In genomic region chr1:137141879-137142570, GRCm38 (mm10) we compare ENCODE assay signal across 12 mouse cellular contexts.
DNase-seq lines count a peak whose midpoint lies in the region; ATAC-seq and TF ChIP-seq lines count a peak whose summit lies in the region.
"Had no signal": no experiment of that assay in that cellular context is flagged by ENCODE, and none has a peak within 500 bp of the region (broad histone marks: within the 10 kb centered on the region; RNA-seq: fewer than 3 reads in every experiment).

No protein-coding gene starts in this region.

- H3K27ac ChIP-seq in lung, embryonic 14.5 days (ENCODE audit: low read depth), result no peak overlapping the region
- H3K27ac ChIP-seq in kidney, embryonic 16.5 days (ENCODE audit: low read length), result no peak overlapping the region

- 36% methylated on average over 13 of the region's 13 CpGs for WGBS in lung, embryonic 14.5 days
- WGBS in kidney, embryonic 16.5 days, result 6% methylated on average over 13 of the region's 13 CpGs

- H3K9me3 ChIP-seq in lung, embryonic 14.5 days (ENCODE audit: low read depth, low read length), result no peaks in the 10 kb centered on the region
- H3K9me3 ChIP-seq in kidney, embryonic 16.5 days (ENCODE audit: low read length), result no peaks in the 10 kb centered on the region

- no peak overlapping the region for H3K4me2 ChIP-seq in lung, embryonic 14.5 days
- peak overlapping the region; percentile 46 for H3K4me2 ChIP-seq in kidney, embryonic 16.5 days (replicated peaks; ENCODE audit: low read depth, low read length)

- no peaks in the 10 kb centered on the region for H3K27me3 ChIP-seq in lung, embryonic 14.5 days (ENCODE audit: insufficient read depth, low read length)
- peaks cover 3% of the 10 kb centered on the region; the same call in 1 of the 2 replicates for H3K27me3 ChIP-seq in kidney, embryonic 16.5 days (ENCODE audit: insufficient read depth, low read length)
- H3K27me3 ChIP-seq: Patski had no signal

- no peak overlapping the region for H3K4me3 ChIP-seq in lung, embryonic 14.5 days (ENCODE audit: low read depth, low read length)
- peak overlapping the region; percentile 16; the same call in 1 of the 2 replicates for H3K4me3 ChIP-seq in kidney, embryonic 16.5 days (ENCODE audit: low read length)

- H3K4me1 ChIP-seq in lung, embryonic 14.5 days (ENCODE audit: insufficient read depth), result no peaks in the 10 kb centered on the region
- H3K4me1 ChIP-seq in kidney, embryonic 16.5 days (ENCODE audit: insufficient read depth, low read length), result peaks cover 7% of the 10 kb centered on the region

- H3K36me3 ChIP-seq in lung, embryonic 14.5 days (ENCODE audit: insufficient read depth), result no peaks in the 10 kb centered on the region
- H3K36me3 ChIP-seq in kidney, embryonic 16.5 days (ENCODE audit: insufficient read depth, low read length), result no peaks in the 10 kb centered on the region

- ATAC-seq in lung, embryonic 14.5 days (ENCODE audit: insufficient read depth), result no peak
- ATAC-seq in kidney, embryonic 16.5 days (ENCODE audit: low FRiP score, low TSS enrichment), result peak; percentile 89; the same call in 1 of the 2 replicates
- ATAC-seq in erythroid progenitor cell, adult 5-6 weeks (replicated peaks; ENCODE audit: low FRiP score, poor library complexity, severe bottlenecking), result no peak
- ATAC-seq: Patski had no signal

- no peak overlapping the region for H3K9ac ChIP-seq in lung, embryonic 14.5 days
- H3K9ac ChIP-seq in kidney, embryonic 16.5 days (replicated peaks; ENCODE audit: low read length), result no peak overlapping the region

- no peak for TF ChIP-seq CTCF in lung, embryonic 14.5 days (IDR thresholded peaks at IDR 0.05; ENCODE audit: low read depth)

- peak; percentile 15 for DNase-seq in embryo, embryonic 10.5 days (ENCODE audit: low spot score)
- DNase-seq in embryo, embryonic 11 days, result no peak
- peak; percentile 23 for DNase-seq in lung, embryonic 14.5 days
- DNase-seq in lung, postnatal 10 days, result no peak
- DNase-seq in ovary, postnatal 14 days (ENCODE audit: low spot score), result peak; percentile 15
- DNase-seq in adrenal gland, adult 18-20 months (ENCODE audit: low spot score in 2 of 2), result no peak
- DNase-seq: cerebellum, adult 11-12 months; lung, adult 18-20 months; thymus, postnatal 25 days had no signal

Comparison
In these comparisons a context has a peak if more than half of its experiments do, and no peak if none do; other contexts are left out.
1. DNase-seq: peak in embryo, embryonic 10.5 days (single experiment), lung, embryonic 14.5 days (single experiment) and ovary, postnatal 14 days (single experiment); none in embryo, embryonic 11 days (single experiment), lung, postnatal 10 days (single experiment) and adrenal gland, adult 18-20 months (0 of 2).